ENCODE assay signal across 8 mouse cellular contexts in the genomic region with DNA sequence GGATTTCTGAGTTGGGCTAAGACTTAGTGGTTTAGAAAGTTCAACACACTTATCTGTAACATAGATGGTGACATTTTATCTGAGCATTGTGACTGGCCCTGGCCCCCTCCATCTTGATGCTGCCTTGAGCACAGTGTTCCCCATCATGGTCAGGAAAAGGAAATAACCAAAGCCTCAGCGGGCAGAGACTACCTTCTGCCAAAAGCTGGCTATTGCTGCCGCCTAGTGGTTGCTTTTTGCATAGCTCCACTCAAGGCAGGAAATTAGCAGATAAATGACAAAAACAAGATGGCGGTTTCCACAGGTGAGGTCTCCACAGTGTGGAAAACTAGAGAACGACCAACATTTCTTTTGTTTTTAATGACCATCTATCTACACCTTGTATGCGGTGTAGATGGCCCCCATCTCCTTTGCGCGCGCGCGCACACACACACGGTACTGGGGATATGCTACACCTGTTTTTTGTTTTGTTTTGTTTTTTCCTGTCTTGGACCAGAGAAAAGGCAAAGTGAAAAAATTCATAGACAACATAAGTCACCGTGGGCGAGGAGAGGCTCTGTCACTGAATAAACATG. TPM values are rescaled to one million over a fixed set of nuclear protein-coding genes. Genes with fewer than 3 reads are reported as not detected.
DNase-seq lines count a peak whose midpoint lies in the region; ATAC-seq and TF ChIP-seq lines count a peak whose summit lies in the region.

No protein-coding gene starts in this region.

- no peak overlapping the region for H3K27ac ChIP-seq in neural tube, embryonic 15.5 days (replicated peaks)
- H3K27ac ChIP-seq in cerebellum, adult 2 months (ENCODE audit: insufficient read depth, low read length), result no peak overlapping the region

- TF ChIP-seq CTCF in cerebellum, adult 2 months (IDR thresholded peaks at IDR 0.05; ENCODE audit: borderline replicate concordance, insufficient read depth, low read depth, low read length), result peak; percentile 70

- H3K4me3 ChIP-seq in neural tube, embryonic 15.5 days (replicated peaks), result no peak overlapping the region
- no peak overlapping the region for H3K4me3 ChIP-seq in cerebellum, adult 2 months (replicated peaks; ENCODE audit: insufficient read depth, low read depth, low read length)

- no peaks in the 10 kb centered on the region for H3K4me1 ChIP-seq in neural tube, embryonic 15.5 days
- H3K4me1 ChIP-seq in cerebellum, adult 2 months (ENCODE audit: control insufficient read depth, insufficient read depth, low read length), result no peaks in the 10 kb centered on the region

- no peak overlapping the region for H3K4me2 ChIP-seq in neural tube, embryonic 15.5 days

- no peak for ATAC-seq in neural tube, embryonic 15.5 days (ENCODE audit: low FRiP score)
- peak; percentile 52 for ATAC-seq in neutrophil, adult 5-6 weeks (ENCODE audit: extremely low read depth, insufficient number of reproducible peaks, low FRiP score, poor library complexity, severe bottlenecking)

- TF ChIP-seq POLR2A in cerebellum, adult 2 months (IDR thresholded peaks at IDR 0.05; ENCODE audit: borderline replicate concordance, insufficient read depth, low read length), result no peak

- WGBS in neural tube, embryonic 15.5 days, result 58% methylated on average over 13 of the region's 13 CpGs
- WGBS in cerebellum, adult 2 months, result 55% methylated on average over 13 of the region's 13 CpGs

- DNase-seq in neural tube, embryonic 10.5 days (ENCODE audit: extremely low spot score, low spot score), result peak; percentile 79
- peak; percentile 62 to 77 for DNase-seq in cerebellum, adult 2 months
- peak; percentile 83 to 88 for DNase-seq in frontal cortex, postnatal 36 days (ENCODE audit: low spot score in 2 of 2)
- peak; percentile 88 for DNase-seq in kidney, adult 18-20 months
- peak; percentile 84 to 85 for DNase-seq in left cerebral cortex, postnatal 25 days (ENCODE audit: low spot score in 2 of 2)
- peak; percentile 92 for DNase-seq in testis, postnatal 10 days (ENCODE audit: low spot score)

- no peaks in the 10 kb centered on the region for H3K9me3 ChIP-seq in neural tube, embryonic 15.5 days (replicated peaks)

- intact Hi-C loops in left cerebral cortex, postnatal 25 days (cut with DNase I), result loop anchor here (1.0 to 10.0 kb wide), 4 partner anchors 62 to 274 kb away; partner anchors contain the start of gene Gm2a

- H3K27me3 ChIP-seq in neural tube, embryonic 15.5 days (replicated peaks), result no peaks in the 10 kb centered on the region
- H3K27me3 ChIP-seq in cerebellum, adult 2 months (ENCODE audit: control insufficient read depth, insufficient read depth, low read length), result no peaks in the 10 kb centered on the region

- no peaks in the 10 kb centered on the region for H3K36me3 ChIP-seq in neural tube, embryonic 15.5 days

- H3K9ac ChIP-seq in neural tube, embryonic 15.5 days (replicated peaks), result no peak overlapping the region

RNA-seq across cellular contexts. Expression of gene Slc36a3, which starts 7.4 kb away (rescaled TPM):
- polyA plus RNA-seq in neural tube, embryonic 15.5 days (2015; fragmentation: Nextera tagmentation; extraction: Ambion mirVana), result not detected in 2 replicates
- polyA plus RNA-seq in cerebellum, adult 2 months (2012; rRNA removed), result not detected in 2 replicates
- total RNA-seq in left cerebral cortex, postnatal 25 days (2021), result not detected
- total RNA-seq in neutrophil, adult 5-6 weeks (2017), result 1.0 and 1.8 TPM in 2 replicates

RNA-seq across cellular contexts. Expression of gene Slc36a2, which starts 26.0 kb away (rescaled TPM):
- polyA plus RNA-seq in neural tube, embryonic 15.5 days (2015; fragmentation: Nextera tagmentation; extraction: Ambion mirVana), result 0.51 and 0.55 TPM in 2 replicates
- polyA plus RNA-seq in cerebellum, adult 2 months (2012; rRNA removed), result 0.71 and 0.82 TPM in 2 replicates
- under 1 TPM; 0.34 to 0.43 TPM for total RNA-seq in left cerebral cortex, postnatal 25 days (2021)
- not detected in 2 replicates for total RNA-seq in neutrophil, adult 5-6 weeks (2017)

RNA-seq across cellular contexts. Expression of gene Slc36a1, which starts 45.3 kb away (rescaled TPM):
- polyA plus RNA-seq in neural tube, embryonic 15.5 days (2015; fragmentation: Nextera tagmentation; extraction: Ambion mirVana), result 4.7 and 6.7 TPM in 2 replicates
- polyA plus RNA-seq in cerebellum, adult 2 months (2012; rRNA removed), result 41.1 and 41.5 TPM in 2 replicates
- total RNA-seq in left cerebral cortex, postnatal 25 days (2021), result 10 to 100 TPM; 80.4 to 82.8 TPM
- 9.3 and 10.1 TPM in 2 replicates for total RNA-seq in neutrophil, adult 5-6 weeks (2017)
